Mouse (Mus musculus): ENCODE data around the gene Evx1. TPM values are rescaled to one million over a fixed set of nuclear protein-coding genes. Genes with fewer than 3 reads are reported as not detected.
"Not testable (repeated sequence)": the region's sequence is repeated elsewhere in the genome, so short reads cannot be mapped to it uniquely, and the experiment has no call there.

Gene Evx1
- total RNA-seq, 2 experiments from 2014 or later: not detected

DNA sequence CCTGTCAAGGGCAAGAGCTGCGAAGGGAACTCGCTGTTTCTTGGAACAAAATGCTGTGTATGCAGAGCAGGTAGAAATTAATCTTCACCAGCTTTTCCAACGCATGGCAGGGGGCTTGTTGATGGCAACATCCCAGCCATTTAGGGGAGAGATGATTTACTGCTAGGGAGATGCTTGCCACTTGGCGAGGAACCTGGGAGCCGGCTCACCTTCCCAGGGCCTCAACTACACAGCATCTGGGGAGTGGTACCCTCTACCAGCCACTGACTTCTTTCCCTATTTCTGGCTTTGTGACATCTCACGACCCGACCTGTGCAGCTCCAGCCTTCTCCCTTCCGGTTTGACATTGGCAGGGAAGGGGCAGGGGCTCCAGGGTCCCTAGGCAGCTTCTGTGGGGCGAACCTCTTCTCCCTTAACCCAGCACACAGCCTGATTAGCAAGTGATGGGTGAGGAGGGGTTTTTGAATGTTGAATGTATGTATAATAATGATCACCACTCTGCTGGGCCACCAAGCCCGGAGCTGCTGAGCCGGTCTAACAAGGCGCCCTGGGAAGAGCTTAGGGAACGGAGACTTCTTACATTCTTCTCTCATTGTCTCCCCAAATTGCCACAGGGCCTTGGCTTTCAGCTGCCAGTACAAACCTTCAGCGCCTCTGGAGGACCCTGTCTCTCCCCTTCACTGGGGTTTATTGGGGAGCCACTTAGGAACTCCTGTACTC, 4.3 kb downstream of the Evx1 start:
- no peak for DNase-seq
- intact Hi-C loops (cut with DNase I; ENCODE audit: low total_unique reads): no loop called here

DNA sequence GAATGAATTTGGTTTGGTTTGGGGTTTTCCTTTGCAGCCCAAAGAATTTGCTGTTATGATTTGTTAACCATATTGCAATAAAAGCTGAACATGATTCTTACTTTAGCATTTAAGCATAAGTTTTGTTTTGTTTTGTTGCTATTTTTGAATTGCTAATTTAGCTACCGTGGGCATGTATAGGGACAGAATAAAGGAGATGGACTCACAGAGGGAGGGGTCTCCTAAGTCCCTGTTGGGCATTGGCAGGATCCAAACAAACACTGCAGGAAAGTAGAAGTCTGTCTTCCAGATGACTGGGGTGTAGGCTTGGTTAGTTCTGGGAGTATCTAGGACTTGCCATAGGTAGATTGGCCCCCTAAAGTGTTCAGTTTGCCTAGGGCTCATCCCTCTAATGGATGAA, 5.0 kb downstream of the Evx1 start:
- intact Hi-C loops (cut with DNase I; ENCODE audit: low total_unique reads): no loop called here
- no peak for DNase-seq

DNA sequence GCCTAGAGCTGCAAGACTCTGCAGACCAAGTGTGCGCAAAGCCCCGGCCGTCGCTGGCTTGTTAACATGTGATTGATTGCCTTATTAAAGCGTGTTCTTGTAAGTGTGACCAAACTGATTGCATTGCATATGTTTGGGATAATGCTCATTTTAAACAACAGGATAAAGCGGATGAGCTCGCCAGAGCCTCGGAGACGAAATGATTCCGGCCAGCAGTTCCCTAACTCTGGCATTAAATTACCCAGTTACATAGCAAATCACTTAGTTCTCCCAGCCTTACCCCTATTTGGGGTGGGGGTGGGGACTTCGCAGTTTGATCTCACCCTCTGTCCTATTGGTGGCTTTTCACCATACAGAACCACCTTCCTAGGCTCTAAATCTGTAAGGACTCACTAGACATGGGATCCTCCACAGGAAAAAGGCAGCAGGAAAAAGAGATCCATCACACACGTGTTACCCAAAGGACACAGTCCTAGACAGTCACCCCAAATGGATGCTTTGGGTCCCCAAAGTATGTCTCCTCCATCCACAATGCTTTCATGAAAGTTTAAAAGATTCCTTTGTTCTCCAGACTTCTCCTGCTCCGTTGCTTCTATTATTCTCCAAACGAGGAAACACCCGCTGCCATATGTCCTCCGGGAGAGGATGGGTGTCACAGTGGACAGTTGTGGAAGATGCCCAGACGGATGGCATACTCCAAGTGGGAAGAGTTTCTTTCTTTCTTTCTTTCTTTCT, 6.8 kb downstream of the Evx1 start:
- intact Hi-C loops (cut with DNase I; ENCODE audit: low total_unique reads): no loop called here

DNA sequence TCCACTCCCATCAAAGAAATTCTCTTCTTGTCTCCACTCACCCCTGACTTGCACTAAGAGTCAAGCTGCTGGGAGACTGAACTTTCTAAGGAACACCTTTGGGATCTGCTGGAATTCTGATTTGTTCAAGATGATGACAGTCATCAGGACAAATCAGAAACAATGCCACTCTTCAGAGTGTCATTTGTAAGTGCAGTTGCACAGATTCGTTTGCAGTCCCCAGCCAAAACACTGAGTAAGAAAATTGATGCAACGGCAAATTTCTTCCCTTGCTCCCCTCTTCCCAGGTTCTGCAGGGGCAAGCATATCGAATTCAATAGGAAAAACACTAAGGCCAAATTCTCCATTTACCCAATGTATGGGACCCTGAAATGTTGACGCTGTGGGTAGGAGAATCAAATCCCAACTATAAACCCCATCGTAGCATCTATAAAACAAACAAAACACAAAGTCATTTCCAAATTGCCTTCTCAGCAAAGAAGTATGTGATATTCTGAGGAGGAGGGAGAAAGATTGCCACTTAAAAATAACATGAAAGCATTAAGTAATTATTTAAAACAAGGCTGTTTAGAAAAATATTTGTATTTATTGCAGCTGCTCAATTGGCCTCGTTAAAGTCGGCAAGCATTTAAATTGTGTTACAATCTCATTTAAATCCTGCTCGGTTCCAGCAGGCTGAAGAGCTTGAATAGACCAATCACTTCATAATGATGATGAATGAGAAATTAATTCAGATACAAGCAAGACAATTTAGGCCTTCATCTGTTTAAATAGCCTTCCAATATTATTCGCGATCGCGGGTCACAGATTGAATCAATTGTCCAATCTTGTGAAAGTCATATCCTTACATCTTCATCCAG, 7.9 kb downstream of the Evx1 start:
- intact Hi-C loops (cut with DNase I; ENCODE audit: low total_unique reads): no loop called here

More for the DNA sequence above, 6.8 kb downstream of the Evx1 start:
- no peak for DNase-seq

DNA sequence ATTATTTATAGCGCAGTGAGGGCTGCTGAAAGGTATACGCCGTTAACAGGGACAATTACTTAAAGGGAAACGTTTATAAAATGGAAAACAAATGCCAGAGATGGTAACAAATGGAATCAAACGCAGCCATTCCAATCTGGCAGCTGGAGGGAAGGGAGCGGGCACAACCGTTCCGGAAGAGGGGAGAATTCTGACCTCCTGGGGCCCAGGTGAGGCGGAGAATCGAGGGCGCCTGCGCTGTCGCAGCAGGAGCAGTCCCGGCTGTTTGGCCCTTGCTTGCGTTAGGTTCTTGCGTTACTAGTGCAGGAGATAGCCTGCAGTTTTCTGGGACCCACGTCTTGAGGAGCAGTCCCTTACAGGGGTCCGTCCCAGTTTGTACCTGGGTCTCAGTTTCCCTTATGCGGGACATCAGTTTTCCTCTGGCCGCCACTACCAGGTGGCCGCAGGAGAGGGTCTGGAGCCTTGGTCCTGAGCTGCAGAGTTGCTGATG, 8.6 kb downstream of the Evx1 start:
- intact Hi-C loops (cut with DNase I; ENCODE audit: low total_unique reads): no loop called here
- no peak for DNase-seq

More for the DNA sequence above, 7.9 kb downstream of the Evx1 start:
- DNase-seq: no peak

DNA sequence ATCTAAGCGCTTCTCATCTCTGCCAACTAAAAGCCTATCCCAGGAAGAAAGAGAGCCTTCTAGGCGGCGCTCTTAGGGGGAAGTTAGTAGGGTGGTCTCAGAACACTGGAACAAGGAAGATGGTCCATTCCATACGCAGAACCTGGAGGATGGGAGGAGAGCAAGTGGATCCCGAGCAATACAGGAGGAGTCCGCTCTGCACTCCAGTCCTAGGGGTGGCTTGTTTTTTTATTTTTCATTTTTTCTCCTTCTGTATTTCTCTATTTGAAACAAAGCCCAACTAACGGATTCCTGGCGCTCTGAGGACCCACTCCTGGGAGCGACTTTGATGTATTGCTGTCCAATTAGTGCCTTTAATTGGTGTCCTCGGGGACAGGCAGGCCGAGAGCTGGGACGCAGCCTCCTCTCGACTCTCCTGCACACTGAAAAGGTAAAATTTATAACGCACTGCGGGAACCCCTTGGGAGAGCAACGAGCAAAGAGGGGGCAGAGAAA, 9.5 kb downstream of the Evx1 start:
- intact Hi-C loops (cut with DNase I; ENCODE audit: low total_unique reads): no loop called here
- no peak for DNase-seq

DNA sequence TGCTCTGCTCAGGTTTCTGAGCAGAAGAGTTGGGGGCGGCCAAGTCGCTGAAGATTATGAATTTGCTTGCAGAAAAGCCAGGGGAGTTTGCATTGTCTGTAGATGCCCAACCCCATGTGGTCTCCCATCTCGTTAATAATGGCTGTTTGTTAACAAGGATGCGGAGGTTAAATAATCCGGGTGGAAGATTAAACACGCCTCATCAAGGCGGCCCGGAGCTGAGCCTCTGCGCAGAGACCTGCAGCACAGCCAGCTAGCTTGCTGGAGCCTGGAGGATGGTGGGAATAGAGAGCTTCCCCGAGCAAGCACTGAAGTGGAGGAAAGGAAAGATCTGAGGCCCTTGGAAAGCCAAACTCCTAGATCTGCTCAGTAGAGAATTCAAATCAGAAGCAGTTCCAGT, 10.0 kb downstream of the Evx1 start:
- intact Hi-C loops (cut with DNase I; ENCODE audit: low total_unique reads): no loop called here
- no peak for DNase-seq

DNA sequence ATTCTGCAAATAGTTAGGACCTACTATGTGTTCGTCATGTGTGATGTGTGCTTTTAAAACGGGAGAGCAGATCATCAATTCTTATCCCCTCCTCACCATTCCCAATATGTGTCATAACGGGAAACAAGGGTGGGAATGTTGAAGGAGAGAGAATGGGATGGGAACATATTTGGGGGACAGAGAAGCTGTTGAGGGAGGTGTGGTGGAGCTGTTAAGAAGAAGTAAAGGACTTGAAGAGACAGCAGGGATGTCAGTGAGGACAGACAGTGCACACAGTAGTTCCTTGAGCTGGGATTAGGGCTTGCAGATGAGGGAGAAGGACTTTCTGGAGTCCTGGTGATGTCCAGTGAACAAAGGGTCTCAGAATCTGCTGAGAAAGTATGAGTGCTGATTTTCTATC, 10.8 kb downstream of the Evx1 start:
- intact Hi-C loops (cut with DNase I; ENCODE audit: low total_unique reads): no loop called here
- DNase-seq: no peak

DNA sequence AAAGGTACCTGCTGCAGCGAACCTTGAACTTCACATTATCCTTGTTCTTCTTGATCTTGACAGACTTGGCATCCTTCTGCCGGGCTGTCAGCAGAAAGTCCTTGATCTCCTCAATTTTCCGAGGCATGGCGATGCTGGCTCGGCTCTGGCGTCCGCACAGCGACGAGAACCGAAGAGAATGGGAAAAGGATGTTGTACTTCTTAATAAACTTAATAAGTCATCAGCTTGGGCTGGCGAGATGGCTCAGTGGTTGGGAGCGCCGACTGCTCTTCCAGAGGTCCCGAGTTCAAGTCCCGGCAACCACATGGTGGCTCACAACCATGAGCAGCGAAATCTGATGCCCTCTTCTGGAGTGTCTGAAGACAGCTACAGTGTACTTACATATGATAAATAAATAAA, 33.5 kb downstream of the Evx1 start:
- intact Hi-C loops (cut with DNase I; ENCODE audit: low total_unique reads); DNase-seq: not testable (repeated sequence)

DNA sequence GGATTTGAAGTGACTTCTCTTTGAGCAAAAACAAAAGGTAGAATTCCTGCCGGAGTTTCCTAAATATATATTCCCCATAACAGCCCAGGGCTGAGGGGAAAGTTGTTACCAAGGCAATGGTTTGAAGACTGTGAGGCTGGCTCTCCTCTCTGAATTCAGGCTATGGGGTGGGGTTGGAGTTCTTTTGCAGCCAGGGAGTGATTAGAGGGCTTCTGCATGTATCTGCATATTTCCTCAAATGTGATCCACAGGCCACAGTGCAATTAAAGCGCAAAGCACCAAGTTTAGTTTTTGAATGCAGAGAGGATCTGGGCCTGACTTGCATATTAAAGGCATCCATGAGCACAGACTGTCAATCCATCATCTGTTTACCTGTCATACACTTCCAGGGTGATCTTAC, 52.7 kb downstream of the Evx1 start:
- intact Hi-C loops (cut with DNase I; ENCODE audit: low total_unique reads): no loop called here
- DNase-seq: no peak

DNA sequence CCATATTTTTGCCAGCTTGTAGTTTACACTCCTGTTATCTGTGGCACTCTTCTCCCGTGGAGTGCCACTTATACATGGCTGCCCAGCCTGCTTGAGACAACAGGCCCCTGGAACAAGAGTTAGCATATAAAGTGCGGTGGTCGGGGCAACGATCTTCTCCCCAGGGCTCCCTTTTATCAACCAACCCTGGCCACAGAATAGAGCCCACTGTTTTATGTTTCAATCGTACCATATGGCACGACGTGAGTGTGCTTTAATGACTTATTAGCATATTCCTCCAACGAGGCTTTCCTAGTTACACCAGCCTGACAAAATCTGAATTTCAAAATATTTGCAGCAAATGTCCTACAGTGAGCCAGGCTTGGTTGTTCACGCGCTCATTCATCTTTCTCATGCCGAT, 53.2 kb downstream of the Evx1 start:
- intact Hi-C loops (cut with DNase I; ENCODE audit: low total_unique reads): no loop called here
- no peak for DNase-seq

DNA sequence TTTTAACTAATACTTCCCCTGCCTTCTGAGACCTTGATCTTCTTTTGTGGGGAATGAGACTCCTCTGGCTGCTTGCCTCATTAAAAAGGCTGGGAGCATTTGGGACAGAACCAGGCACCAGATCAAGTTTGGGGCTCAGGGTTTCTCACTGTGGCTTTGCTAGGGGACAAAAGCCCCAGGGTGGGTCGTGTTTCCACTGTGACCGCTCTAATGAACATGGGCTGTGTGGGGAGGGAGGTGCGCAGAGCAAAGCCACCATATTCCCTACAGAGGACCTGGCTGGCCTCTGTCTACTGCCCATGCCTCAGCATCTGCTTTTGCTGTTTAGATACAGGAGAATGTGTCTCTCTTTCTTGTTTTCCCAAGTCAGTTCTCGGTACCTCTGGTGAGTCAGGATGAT, 53.8 kb downstream of the Evx1 start:
- intact Hi-C loops (cut with DNase I; ENCODE audit: low total_unique reads): no loop called here
- DNase-seq: no peak

Other genes with a start within 250 kb of the Evx1 start
- under 1 TPM; 0.16 to 0.20 TPM for gene Hoxa1, start 155.2 kb upstream of the Evx1 start, total RNA-seq (2021)
- under 1 TPM; 0.78 to 0.86 TPM for gene Hoxa2, start 148.7 kb upstream of the Evx1 start, total RNA-seq (2021)
- under 1 TPM; 0.08 to 0.11 TPM for gene 5730596B20Rik, start 136.0 kb upstream of the Evx1 start, total RNA-seq (2021)
- gene Hoxa4, start 121.7 kb upstream of the Evx1 start, total RNA-seq (2021): 1 to 10 TPM; 4.1 to 4.9 TPM
- 1 to 10 TPM; 1.9 to 2.5 TPM for gene Hoxa5, start 108.9 kb upstream of the Evx1 start, total RNA-seq (2021)
- 1 to 10 TPM in 1 of 2 experiments, under 1 TPM in 1; 0.74 to 1.3 TPM for gene Hoxa6, start 104.8 kb upstream of the Evx1 start, total RNA-seq (2021)
- 1 to 10 TPM; 2.4 to 3.1 TPM for gene Hoxa3, start 100.2 kb upstream of the Evx1 start, total RNA-seq (2021)
- gene Gm28308, start 100.2 kb upstream of the Evx1 start, total RNA-seq (2021): under 1 TPM in 1 of 2 experiments, not detected in 1; 0.51 TPM
- gene Hoxa7, start 91.6 kb upstream of the Evx1 start, total RNA-seq (2021): 1 to 10 TPM; 6.3 to 7.3 TPM
- gene Hoxa9, start 82.4 kb upstream of the Evx1 start, total RNA-seq (2021): 1 to 10 TPM; 7.8 to 8.3 TPM
- 10 to 100 TPM; 16.3 to 22.7 TPM for gene Hoxa10, start 72.6 kb upstream of the Evx1 start, total RNA-seq (2021)
- gene Hoxa11, start 67.7 kb upstream of the Evx1 start, total RNA-seq (2021): 1 to 10 TPM; 1.5 to 4.0 TPM
- 1 to 10 TPM in 1 of 2 experiments, under 1 TPM in 1; 0.24 to 1.7 TPM for gene Hoxa13, start 52.6 kb upstream of the Evx1 start, total RNA-seq (2021)

All from gastrocnemius, postnatal 14 days (tissue).